Mouse (Mus musculus) erythroblast, embryonic 14.5 days (primary cell): ENCODE measurements around the gene Tln1. TPM values are rescaled to one million over a fixed set of nuclear protein-coding genes. Genes with fewer than 3 reads are reported as not detected.
"Not testable (repeated sequence)": the region's sequence is repeated elsewhere in the genome, so short reads cannot be mapped to it uniquely, and the experiment has no call there.

Experiments used
- H3K27me3 ChIP-seq: 2 replicates; pipeline ENCODE4 v1.6.1; 2012; ENCODE audit warnings: inconsistent platforms; ENCODE audit not compliant: control insufficient read depth
- H3K36me3 ChIP-seq: 2 replicates; pipeline ENCODE4 v1.6.1; 2012; ENCODE audit warnings: mild to moderate bottlenecking, inconsistent platforms; ENCODE audit not compliant: control insufficient read depth
- H3K4me1 ChIP-seq: 2 replicates; pipeline ENCODE4 v1.6.1; 2012; ENCODE audit warnings: inconsistent platforms; ENCODE audit not compliant: control insufficient read depth
- H3K4me3 ChIP-seq: replicated peaks from 2 replicates; pipeline ENCODE3; 2012; ENCODE audit warnings: moderate library complexity, mild to moderate bottlenecking, inconsistent platforms
- H3K9me3 ChIP-seq: 2 replicates; pipeline ENCODE4 v1.6.1; 2012; ENCODE audit warnings: low read length, inconsistent platforms, mixed read lengths; ENCODE audit not compliant: control insufficient read depth
- GATA1 ChIP-seq: IDR thresholded peaks from 2 replicates; pipeline ENCODE4 v1.6.1; 2012; ENCODE audit warnings: low read length, inconsistent platforms, mixed read lengths
- TAL1 ChIP-seq: IDR thresholded peaks from 3 replicates; pipeline ENCODE4 v1.6.1; 2012; ENCODE audit warnings: low read length, inconsistent platforms, mixed read lengths
- polyA plus RNA-seq: library from polyadenylated mRNA; stranded (reverse); fragments of >175 nt; gene quantifications from 2 replicates; pipeline ENCODE4 v1.2.3, GENCODE M21; 2012

Gene Tln1
- polyA plus RNA-seq = 17.6 and 19.2 TPM in 2 replicates

- peak within 1 kb of the TSS; percentile 82 for H3K4me3 ChIP-seq
- TF ChIP-seq TAL1 (no peak), GATA1 (no peak)
- no peaks in the 10 kb centered on the region for H3K9me3 ChIP-seq
- H3K4me1 ChIP-seq = peaks cover 61% of the 10 kb centered on the region
- H3K36me3 ChIP-seq = peaks cover 66% of the 10 kb centered on the region
- H3K27me3 ChIP-seq = no peaks in the 10 kb centered on the region
Observed at GRCm38 (mm10) chr4:43561997-43562768, at the start of gene Tln1, which contains the start of gene Creb3. Gene Tln1, minus strand, starts transcription at chr4:43562691. Gene Creb3, plus strand, starts transcription at chr4:43562332.

- H3K4me1 ChIP-seq = peaks cover 73% of the 10 kb centered on the region
- H3K27me3 ChIP-seq = no peaks in the 10 kb centered on the region
- H3K36me3 ChIP-seq = no peaks in the 10 kb centered on the region
- TF ChIP-seq TAL1 = peak; percentile 90
- TF ChIP-seq GATA1 = peak; percentile 95
- peak overlapping the region; percentile 49 for H3K4me3 ChIP-seq
- no peaks in the 10 kb centered on the region for H3K9me3 ChIP-seq
Observed at GRCm38 (mm10) chr4:43604751-43605685, 42.5 kb upstream of the Tln1 start.

GRCm38 (mm10) chr4:43604099-43604498 is 41.6 kb upstream of the Tln1 start:
- H3K27me3 ChIP-seq = no peaks in the 10 kb centered on the region
- no peaks in the 10 kb centered on the region for H3K36me3 ChIP-seq
- no peak overlapping the region for H3K4me3 ChIP-seq
- TF ChIP-seq TAL1 (no peak), GATA1 (no peak)
- H3K4me1 ChIP-seq = peaks cover 81% of the 10 kb centered on the region
- no peaks in the 10 kb centered on the region for H3K9me3 ChIP-seq

- Histone ChIP-seq H3K36me3 (no peaks in the 10 kb centered on the region), H3K4me3 (peak overlapping the region; percentile 23), H3K4me1 (peaks cover 89% of the 10 kb centered on the region), H3K9me3 (no peaks in the 10 kb centered on the region), H3K27me3 (no peaks in the 10 kb centered on the region)
- TF ChIP-seq GATA1 = no peak
- no peak for TF ChIP-seq TAL1
Observed at GRCm38 (mm10) chr4:43600195-43600934, 37.9 kb upstream of the Tln1 start.

- Histone ChIP-seq H3K4me1 (peaks cover 73% of the 10 kb centered on the region), H3K4me3 (peak overlapping the region; percentile 3), H3K27me3 (no peaks in the 10 kb centered on the region), H3K36me3 (no peaks in the 10 kb centered on the region), H3K9me3 (no peaks in the 10 kb centered on the region)
- TF ChIP-seq TAL1 (no peak; the same call in 2 of the 3 replicates), GATA1 (no peak)
Observed at GRCm38 (mm10) chr4:43598650-43599380, 36.3 kb upstream of the Tln1 start.

GRCm38 (mm10) chr4:43598200-43598599 is 35.7 kb upstream of the Tln1 start:
- no peaks in the 10 kb centered on the region for H3K9me3 ChIP-seq
- no peaks in the 10 kb centered on the region for H3K27me3 ChIP-seq
- no peak overlapping the region for H3K4me3 ChIP-seq
- TF ChIP-seq GATA1 (peak; percentile 71), TAL1 (peak; percentile 75)
- no peaks in the 10 kb centered on the region for H3K36me3 ChIP-seq
- H3K4me1 ChIP-seq = peaks cover 69% of the 10 kb centered on the region

- H3K36me3 ChIP-seq, H3K9me3 ChIP-seq, H3K4me3 ChIP-seq, H3K27me3 ChIP-seq: not testable (repeated sequence)
- H3K4me1 ChIP-seq = peaks cover 57% of the 10 kb centered on the region
Observed at GRCm38 (mm10) chr4:43596597-43596996, 34.1 kb upstream of the Tln1 start.

GRCm38 (mm10) chr4:43593453-43593852 is 31.0 kb upstream of the Tln1 start:
- H3K36me3 ChIP-seq = no peaks in the 10 kb centered on the region
- no peaks in the 10 kb centered on the region for H3K9me3 ChIP-seq
- no peak for TF ChIP-seq TAL1
- TF ChIP-seq GATA1 = no peak
- H3K4me3 ChIP-seq = no peak overlapping the region
- peaks cover 46% of the 10 kb centered on the region for H3K4me1 ChIP-seq
- 0 out of 2 replicates have a peak, but pooled peaks cover 3% of the 10 kb centered on the region for H3K27me3 ChIP-seq
